Mouse (Mus musculus): ENCODE results near the gene Slc31a2. TPM values are rescaled to one million over a fixed set of nuclear protein-coding genes. Genes with fewer than 3 reads are reported as not detected.

The Slc31a2 gene
- polyA plus RNA-seq, 1 experiment from 2014 or later: 18.0 TPM

DNA sequence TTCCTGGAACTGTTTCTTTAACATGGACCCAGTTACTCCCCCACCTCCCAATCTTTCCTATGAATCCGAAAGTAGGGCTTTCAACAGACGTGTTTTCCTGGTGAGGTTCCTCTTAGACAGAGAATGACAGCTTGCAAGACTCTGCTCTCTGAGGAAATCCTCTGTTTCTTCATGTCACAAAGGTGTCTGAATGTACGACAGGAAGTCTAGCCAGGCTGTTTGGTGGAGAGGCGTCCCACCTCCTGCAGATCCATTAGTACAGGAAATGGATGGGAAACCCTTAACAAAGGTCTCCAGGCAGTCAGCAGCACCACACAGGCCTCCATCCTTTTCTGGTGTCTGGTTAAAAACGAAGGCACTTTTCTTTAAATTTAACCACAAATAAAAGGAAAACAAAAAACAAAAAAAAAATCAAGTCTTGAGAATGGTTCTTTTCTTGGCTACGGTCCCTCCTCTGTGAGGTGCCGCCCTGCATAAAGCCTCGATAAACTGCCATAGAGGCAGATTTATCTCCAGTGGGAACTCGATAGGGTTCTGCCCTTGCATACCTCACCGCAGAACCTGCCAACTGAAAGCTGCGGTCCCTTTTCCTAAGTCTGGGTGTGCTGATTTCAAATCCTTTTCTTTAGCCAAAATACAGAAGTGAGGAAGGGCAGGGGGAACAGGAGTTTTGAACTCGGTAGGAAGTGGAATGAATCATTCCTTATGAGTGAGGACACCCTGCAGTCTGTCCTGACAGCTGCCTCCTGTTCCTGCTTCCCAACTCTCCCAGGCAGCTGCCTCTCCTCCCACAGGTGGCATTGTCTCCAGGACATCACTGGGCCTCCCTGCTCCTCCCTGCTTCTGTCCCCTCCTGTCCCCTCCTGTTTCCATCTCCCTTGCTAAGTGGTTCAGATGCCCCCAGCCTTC, 24.9 kb downstream of the Slc31a2 start:
- peak overlapping the region; percentile 69 for H3K9ac ChIP-seq (ENCODE audit: low read depth, low read length)
- ATAC-seq (ENCODE audit: low read depth): no peak

GRCm38 (mm10) chr4:62289226-62289625, 26.9 kb downstream of the Slc31a2 start:
- Histone ChIP-seq H3K9ac (ENCODE audit: low read depth, low read length) (no peak overlapping the region), H3K27me3 (replicated peaks; ENCODE audit: control insufficient read depth, insufficient read depth, low read length) (no peaks in the 10 kb centered on the region), H3K4me3 (ENCODE audit: low read depth, low read length) (no peak overlapping the region), H3K36me3 (ENCODE audit: control insufficient read depth, insufficient read depth, low read length) (0 out of 2 replicates have a peak, but pooled peaks cover 1% of the 10 kb centered on the region), H3K4me1 (ENCODE audit: control insufficient read depth, insufficient read depth, low read length) (0 out of 2 replicates have a peak, but pooled peaks cover 3% of the 10 kb centered on the region), H3K27ac (replicated peaks; ENCODE audit: low read depth, low read length) (no peak overlapping the region), H3K4me2 (ENCODE audit: low read depth, low read length) (no peak overlapping the region), H3K9me3 (ENCODE audit: control insufficient read depth, low read length) (no peaks in the 10 kb centered on the region)
- ATAC-seq (ENCODE audit: low read depth) (no peak), DNase-seq (ENCODE audit: low spot score) (no peak)
- WGBS: 74% methylated on average over 7 of the region's 7 CpGs

More for the DNA sequence above, 24.9 kb downstream of the Slc31a2 start:
- peak; percentile 23 for DNase-seq (ENCODE audit: low spot score)
- Histone ChIP-seq H3K27ac (replicated peaks; ENCODE audit: low read depth, low read length) (no peak overlapping the region), H3K9me3 (ENCODE audit: control insufficient read depth, low read length) (no peaks in the 10 kb centered on the region), H3K4me2 (ENCODE audit: low read depth, low read length) (peak overlapping the region; percentile 79), H3K27me3 (replicated peaks; ENCODE audit: control insufficient read depth, insufficient read depth, low read length) (no peaks in the 10 kb centered on the region), H3K4me1 (ENCODE audit: control insufficient read depth, insufficient read depth, low read length) (0 out of 2 replicates have a peak, but pooled peaks cover 3% of the 10 kb centered on the region), H3K4me3 (ENCODE audit: low read depth, low read length) (peak overlapping the region; percentile 76), H3K36me3 (ENCODE audit: control insufficient read depth, insufficient read depth, low read length) (no peaks in the 10 kb centered on the region)
- WGBS: 14% methylated on average over 12 of the region's 12 CpGs

DNA sequence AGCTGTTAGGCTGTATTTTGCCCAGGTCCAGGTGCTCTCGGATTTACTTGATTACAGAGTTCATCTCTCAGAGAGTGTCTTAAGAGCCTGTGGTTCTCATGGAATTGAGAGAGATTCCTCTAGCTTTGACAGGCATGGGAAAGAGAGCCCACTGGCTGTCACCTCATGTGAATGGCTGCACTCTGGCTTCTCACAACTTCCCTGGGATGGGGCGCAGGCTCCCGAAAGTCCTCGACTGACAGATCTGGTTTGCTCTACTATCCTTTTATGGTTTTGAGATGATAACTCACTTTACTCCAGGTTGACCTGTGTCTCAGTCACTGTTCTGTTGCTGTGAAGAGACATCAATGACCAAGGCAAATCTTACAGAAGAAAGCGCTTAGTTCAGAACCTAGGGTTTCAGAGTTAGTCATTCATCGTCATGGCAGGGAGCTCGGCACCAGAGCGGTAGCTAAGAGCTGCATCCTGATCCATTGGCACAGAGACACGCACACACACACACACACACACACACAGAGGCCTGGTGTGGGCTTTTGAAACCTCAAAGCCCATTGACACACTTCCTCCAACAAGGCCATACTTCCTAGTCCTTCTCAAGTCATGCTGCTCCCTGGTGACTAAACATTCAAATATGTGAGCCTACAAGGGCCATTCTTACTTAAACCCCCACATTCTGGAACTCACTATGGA, 28.6 kb downstream of the Slc31a2 start:
- Histone ChIP-seq H3K4me2 (ENCODE audit: low read depth, low read length) (no peak overlapping the region), H3K9me3 (ENCODE audit: control insufficient read depth, low read length) (no peaks in the 10 kb centered on the region), H3K36me3 (ENCODE audit: control insufficient read depth, insufficient read depth, low read length) (0 out of 2 replicates have a peak, but pooled peaks cover 7% of the 10 kb centered on the region), H3K27ac (replicated peaks; ENCODE audit: low read depth, low read length) (no peak overlapping the region), H3K4me3 (ENCODE audit: low read depth, low read length) (no peak overlapping the region), H3K9ac (ENCODE audit: low read depth, low read length) (no peak overlapping the region), H3K4me1 (ENCODE audit: control insufficient read depth, insufficient read depth, low read length) (0 out of 2 replicates have a peak, but pooled peaks cover 3% of the 10 kb centered on the region), H3K27me3 (replicated peaks; ENCODE audit: control insufficient read depth, insufficient read depth, low read length) (no peaks in the 10 kb centered on the region)
- ATAC-seq (ENCODE audit: low read depth) (no peak), DNase-seq (ENCODE audit: low spot score) (no peak)
- WGBS: 89% methylated on average over 9 of the region's 9 CpGs

GRCm38 (mm10) chr4:62292461-62293180, 30.3 kb downstream of the Slc31a2 start:
- H3K4me1 ChIP-seq (ENCODE audit: control insufficient read depth, insufficient read depth, low read length): no peaks in the 10 kb centered on the region
- peaks cover 17% of the 10 kb centered on the region for H3K36me3 ChIP-seq (ENCODE audit: control insufficient read depth, insufficient read depth, low read length)
- no peak overlapping the region for H3K4me3 ChIP-seq (ENCODE audit: low read depth, low read length)
- no peak overlapping the region for H3K27ac ChIP-seq (replicated peaks; ENCODE audit: low read depth, low read length)
- DNase-seq (ENCODE audit: low spot score) (no peak), ATAC-seq (ENCODE audit: low read depth) (no peak)
- H3K9me3 ChIP-seq (ENCODE audit: control insufficient read depth, low read length): no peaks in the 10 kb centered on the region
- H3K4me2 ChIP-seq (ENCODE audit: low read depth, low read length): no peak overlapping the region
- 79% methylated on average over 8 of the region's 8 CpGs for WGBS
- no peaks in the 10 kb centered on the region for H3K27me3 ChIP-seq (replicated peaks; ENCODE audit: control insufficient read depth, insufficient read depth, low read length)
- H3K9ac ChIP-seq (ENCODE audit: low read depth, low read length): no peak overlapping the region

DNA sequence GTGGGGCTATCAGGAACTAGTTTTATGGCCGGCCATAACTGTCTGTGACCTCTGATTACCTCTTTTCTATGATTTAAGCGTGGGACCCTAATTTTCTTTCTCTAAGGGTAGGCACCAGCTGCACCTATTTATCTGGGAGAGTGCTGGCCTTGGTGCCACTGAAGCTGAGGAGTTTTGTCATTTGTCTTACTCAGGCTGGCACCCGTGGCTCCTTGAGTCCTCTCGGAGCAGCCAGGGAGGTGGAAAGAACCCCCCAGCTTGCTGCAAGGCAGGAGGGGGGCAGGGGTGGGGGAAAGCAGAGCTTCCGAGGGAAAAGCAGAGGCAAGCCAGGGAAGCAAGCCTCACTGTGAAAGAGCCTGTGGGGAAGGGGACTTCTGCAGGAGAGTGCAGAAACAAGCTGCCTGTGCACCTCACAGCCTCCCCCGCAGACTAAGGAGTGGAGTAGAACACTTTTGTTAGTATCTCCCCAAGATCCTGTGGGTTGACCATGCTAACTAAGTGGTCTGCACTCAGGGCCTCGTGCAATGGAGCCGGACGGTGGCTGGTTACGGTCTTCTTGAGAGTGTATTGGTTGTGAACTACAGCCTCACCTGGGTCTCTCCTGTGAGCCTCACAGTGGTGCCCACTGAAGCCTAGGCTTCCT, 31.0 kb downstream of the Slc31a2 start:
- DNase-seq (ENCODE audit: low spot score): no peak
- Histone ChIP-seq H3K4me2 (ENCODE audit: low read depth, low read length) (no peak overlapping the region), H3K27me3 (replicated peaks; ENCODE audit: control insufficient read depth, insufficient read depth, low read length) (no peaks in the 10 kb centered on the region), H3K4me1 (ENCODE audit: control insufficient read depth, insufficient read depth, low read length) (no peaks in the 10 kb centered on the region), H3K36me3 (ENCODE audit: control insufficient read depth, insufficient read depth, low read length) (peaks cover 25% of the 10 kb centered on the region), H3K9me3 (ENCODE audit: control insufficient read depth, low read length) (no peaks in the 10 kb centered on the region), H3K9ac (ENCODE audit: low read depth, low read length) (no peak overlapping the region), H3K4me3 (ENCODE audit: low read depth, low read length) (no peak overlapping the region), H3K27ac (replicated peaks; ENCODE audit: low read depth, low read length) (no peak overlapping the region)
- no peak for ATAC-seq (ENCODE audit: low read depth)
- WGBS: 72% methylated on average over 10 of the region's 10 CpGs

DNA sequence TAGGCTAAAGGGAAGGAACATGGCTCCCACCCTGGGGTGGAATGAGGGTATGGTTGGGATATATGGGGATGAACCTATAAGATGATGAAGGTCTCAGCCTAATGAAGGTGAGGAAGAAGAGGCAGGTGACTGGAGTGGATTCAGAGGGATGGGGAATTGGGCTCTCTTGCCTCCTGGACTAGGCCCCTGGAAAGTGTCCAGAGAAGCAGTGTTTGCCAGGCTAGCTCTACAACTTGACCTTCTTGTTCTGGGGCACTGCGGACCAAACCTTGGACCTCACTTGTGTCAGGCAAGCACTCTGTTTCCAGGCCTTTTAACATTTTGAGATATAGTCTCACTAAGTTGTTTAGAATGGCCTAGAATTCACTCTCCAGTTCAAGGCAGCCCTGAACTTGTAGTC, 32.4 kb downstream of the Slc31a2 start:
- WGBS: 100% methylated on average over 1 of the region's 1 CpGs
- no peak for ATAC-seq (ENCODE audit: low read depth)
- Histone ChIP-seq H3K4me1 (ENCODE audit: control insufficient read depth, insufficient read depth, low read length) (no peaks in the 10 kb centered on the region), H3K36me3 (ENCODE audit: control insufficient read depth, insufficient read depth, low read length) (peaks cover 39% of the 10 kb centered on the region), H3K9ac (ENCODE audit: low read depth, low read length) (no peak overlapping the region), H3K27me3 (replicated peaks; ENCODE audit: control insufficient read depth, insufficient read depth, low read length) (no peaks in the 10 kb centered on the region), H3K4me2 (ENCODE audit: low read depth, low read length) (no peak overlapping the region), H3K27ac (replicated peaks; ENCODE audit: low read depth, low read length) (no peak overlapping the region), H3K9me3 (ENCODE audit: control insufficient read depth, low read length) (no peaks in the 10 kb centered on the region), H3K4me3 (ENCODE audit: low read depth, low read length) (no peak overlapping the region)
- DNase-seq (ENCODE audit: low spot score): no peak

DNA sequence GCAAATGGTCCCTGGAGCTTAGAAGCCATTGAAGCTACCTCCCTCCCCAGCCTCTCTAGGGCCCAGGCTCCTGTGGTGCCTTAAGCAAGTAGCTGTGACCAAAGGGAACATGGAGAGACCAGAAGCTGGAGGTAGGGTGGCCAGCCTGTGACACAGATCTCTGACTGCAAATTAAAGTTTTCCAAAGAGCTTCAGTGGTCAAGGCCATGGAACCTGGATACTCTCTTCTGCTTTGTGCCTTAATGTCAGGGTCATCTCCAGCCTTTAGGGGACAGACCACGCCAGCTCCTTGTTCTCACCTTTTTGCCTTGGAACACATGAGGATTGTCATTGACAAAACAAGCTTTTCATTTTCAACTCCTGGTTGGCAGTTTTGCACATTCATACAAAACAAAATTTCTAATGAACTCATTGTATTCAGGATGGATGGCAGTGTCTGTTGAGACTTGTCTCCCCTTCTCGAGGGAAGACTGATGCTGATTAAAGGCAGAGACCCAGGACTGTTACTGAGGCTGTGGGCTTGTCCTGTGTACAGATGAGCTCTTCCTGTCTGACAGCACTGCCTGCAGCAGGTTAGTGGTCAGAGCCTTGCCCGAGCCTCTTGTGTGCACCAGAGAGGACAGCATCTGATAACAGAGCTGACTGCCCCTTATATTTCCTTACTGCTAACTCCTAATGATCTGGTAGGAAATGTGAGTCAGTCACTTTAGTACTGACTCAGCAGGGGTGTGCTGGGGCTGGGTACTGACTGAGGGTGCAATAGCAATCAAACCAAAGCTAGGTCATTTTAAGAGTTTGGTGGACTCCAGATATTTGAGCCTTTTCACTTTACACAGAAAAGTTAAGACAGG, 35.1 kb downstream of the Slc31a2 start:
- no peaks in the 10 kb centered on the region for H3K27me3 ChIP-seq (replicated peaks; ENCODE audit: control insufficient read depth, insufficient read depth, low read length)
- ATAC-seq (ENCODE audit: low read depth): no peak
- no peak overlapping the region for H3K9ac ChIP-seq (ENCODE audit: low read depth, low read length)
- peaks cover 64% of the 10 kb centered on the region for H3K36me3 ChIP-seq (ENCODE audit: control insufficient read depth, insufficient read depth, low read length)
- no peaks in the 10 kb centered on the region for H3K4me1 ChIP-seq (ENCODE audit: control insufficient read depth, insufficient read depth, low read length)
- H3K4me2 ChIP-seq (ENCODE audit: low read depth, low read length): no peak overlapping the region
- no peak for DNase-seq (ENCODE audit: low spot score)
- 72% methylated on average over 3 of the region's 3 CpGs for WGBS
- H3K9me3 ChIP-seq (ENCODE audit: control insufficient read depth, low read length): no peaks in the 10 kb centered on the region
- no peak overlapping the region for H3K27ac ChIP-seq (replicated peaks; ENCODE audit: low read depth, low read length)
- H3K4me3 ChIP-seq (ENCODE audit: low read depth, low read length): no peak overlapping the region
